Mouse (Mus musculus) forebrain, postnatal 0 days (tissue): Measurements from ENCODE around the gene Taok2. TPM values are rescaled to one million over a fixed set of nuclear protein-coding genes. Genes with fewer than 3 reads are reported as not detected.
A peak's percentile ranks its signal among the peaks of the same experiment; 100 is the strongest.

Experiments
- ATAC-seq: fragments of 200-750 bp; cut with Nextera tagmentation; 2 replicates; pipeline ENCODE4 v1.8.0; 2017; ENCODE audit warnings: mild to moderate bottlenecking, moderate library complexity
- DNase-seq: peaks from one replicate; pipeline ENCODE4 v3.0.0-alpha.2; 2015
- H3K27ac ChIP-seq: fragments of 300-500 bp; sonication (generic); 2 replicates; pipeline ENCODE4 v1.5.1; 2014; ENCODE audit warnings: low read depth, mild to moderate bottlenecking, antibody characterized with exemption, low read length, moderate library complexity, mixed read lengths
- H3K27me3 ChIP-seq: fragments of 300-500 bp; sonication (generic); 2 replicates; pipeline ENCODE4 v1.6.1; 2014; ENCODE audit warnings: mild to moderate bottlenecking, low read length, mixed read lengths; ENCODE audit not compliant: insufficient read depth
- H3K36me3 ChIP-seq: fragments of 300-500 bp; sonication (generic); 2 replicates; pipeline ENCODE4 v1.6.1; 2014; ENCODE audit warnings: mild to moderate bottlenecking, moderate library complexity; ENCODE audit not compliant: insufficient read depth
- H3K4me1 ChIP-seq: fragments of 300-500 bp; sonication (generic); 2 replicates; pipeline ENCODE4 v1.6.1; 2014; ENCODE audit warnings: antibody characterized with exemption; ENCODE audit not compliant: insufficient read depth
- H3K4me2 ChIP-seq: fragments of 300-500 bp; sonication (generic); 2 replicates; pipeline ENCODE4 v1.6.1; 2014; ENCODE audit warnings: low read depth, mild to moderate bottlenecking, moderate library complexity
- H3K4me3 ChIP-seq: fragments of 300-500 bp; sonication (generic); 2 replicates; pipeline ENCODE4 v1.5.1; 2014; ENCODE audit warnings: low read depth, low read length, mixed read lengths
- H3K9ac ChIP-seq: fragments of 300-500 bp; sonication (generic); 2 replicates; pipeline ENCODE4 v1.6.1; 2014; ENCODE audit warnings: mild to moderate bottlenecking
- H3K9me3 ChIP-seq: fragments of 300-500 bp; sonication (generic); 2 replicates; pipeline ENCODE4 v1.6.1; 2016; ENCODE audit warnings: low read length
- CTCF ChIP-seq: sonication (generic); IDR thresholded peaks from 2 replicates; pipeline ENCODE4 v1.5.1; 2016; ENCODE audit warnings: antibody characterized with exemption, control low read depth, low read depth
- WGBS: fragments of 180-500 bp; shearing (Covaris S2); extraction: QIAGEN DNeasy Blood & Tissue Kit; methylation state at CpG from one replicate; pipeline ENCODE4 v1.1.7; 2014; 5-methylcytosine and 5-hydroxymethylcytosine counted together
- polyA plus RNA-seq: library from polyadenylated mRNA; unstranded; fragments of >200 nt; fragmentation: Nextera tagmentation; extraction: Ambion mirVana; gene quantifications from 2 replicates; pipeline ENCODE4 v1.2.1, GENCODE M21; 2015
- total RNA-seq: library from RNA; depleted of rRNA; stranded (reverse); fragments of >200 nt; gene quantifications from 2 replicates; pipeline ENCODE4 v1.2.3, GENCODE M21; 2014

Taok2 gene
- total and polyA plus RNA-seq, 2 experiments from 2014 or later = 42.6 to 110 TPM

DNA sequence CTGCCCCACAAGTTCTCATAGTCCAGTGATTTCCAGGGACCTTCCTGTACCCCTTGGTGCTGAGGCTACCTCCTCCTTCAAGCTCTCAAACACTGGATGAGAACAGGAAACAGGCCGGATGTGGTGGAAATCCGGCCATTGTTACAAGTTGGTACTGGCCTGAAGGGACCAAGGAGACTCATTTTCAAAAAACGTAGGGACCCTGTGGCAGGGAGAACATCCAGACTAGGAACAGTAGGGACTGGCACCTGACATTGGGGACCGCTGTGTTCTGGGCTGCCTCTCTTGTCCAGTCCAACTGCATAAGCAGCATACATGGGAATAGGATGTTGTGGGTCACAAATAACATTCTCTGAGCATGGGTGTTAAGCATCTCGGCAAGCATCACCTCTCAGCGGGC is 3.5 kb downstream of the Taok2 start:
- H3K4me1 ChIP-seq = peaks cover 26% of the 10 kb centered on the region
- H3K9me3 ChIP-seq = no peaks in the 10 kb centered on the region
- no peak for ATAC-seq
- H3K27ac ChIP-seq = no peak overlapping the region
- H3K27me3 ChIP-seq = no peaks in the 10 kb centered on the region
- DNase-seq = no peak
- H3K4me2 ChIP-seq = no peak overlapping the region
- WGBS = 81% methylated on average over 6 of the region's 6 CpGs
- H3K9ac ChIP-seq = 0 out of 2 replicates have a peak overlapping the region, but pooled peaks have one; percentile 18
- peaks cover 44% of the 10 kb centered on the region for H3K36me3 ChIP-seq
- no peak for TF ChIP-seq CTCF
- H3K4me3 ChIP-seq = no peak overlapping the region; the same call in 1 of the 2 replicates

DNA sequence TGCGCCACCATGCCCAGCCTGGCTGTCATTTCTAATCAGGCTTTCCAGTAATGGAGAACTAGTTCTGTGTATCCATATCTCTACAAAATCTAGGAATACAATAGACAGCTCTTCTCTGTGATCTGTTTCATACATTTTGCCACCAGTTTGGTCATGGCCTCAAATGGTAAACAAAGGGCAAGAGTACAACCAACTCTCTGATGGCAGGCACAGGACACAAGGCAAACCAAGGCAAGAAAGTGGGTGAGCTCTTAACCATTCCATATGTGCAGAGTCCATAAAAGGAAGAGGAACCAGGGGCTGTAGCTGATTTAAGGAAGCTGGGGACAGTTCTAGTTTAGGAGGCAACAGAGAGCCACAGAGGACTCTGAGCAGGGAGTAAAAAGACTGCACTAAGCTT is 7.3 kb downstream of the Taok2 start:
- Histone ChIP-seq H3K27ac (no peak overlapping the region), H3K4me1 (peaks cover 12% of the 10 kb centered on the region), H3K9ac (no peak overlapping the region), H3K36me3 (peaks cover 82% of the 10 kb centered on the region), H3K4me3 (no peak overlapping the region), H3K4me2 (no peak overlapping the region), H3K27me3 (no peaks in the 10 kb centered on the region), H3K9me3 (no peaks in the 10 kb centered on the region)
- no peak for TF ChIP-seq CTCF
- ATAC-seq (no peak), DNase-seq (no peak)
- WGBS = 100% methylated on average over 1 of the region's 1 CpGs

DNA sequence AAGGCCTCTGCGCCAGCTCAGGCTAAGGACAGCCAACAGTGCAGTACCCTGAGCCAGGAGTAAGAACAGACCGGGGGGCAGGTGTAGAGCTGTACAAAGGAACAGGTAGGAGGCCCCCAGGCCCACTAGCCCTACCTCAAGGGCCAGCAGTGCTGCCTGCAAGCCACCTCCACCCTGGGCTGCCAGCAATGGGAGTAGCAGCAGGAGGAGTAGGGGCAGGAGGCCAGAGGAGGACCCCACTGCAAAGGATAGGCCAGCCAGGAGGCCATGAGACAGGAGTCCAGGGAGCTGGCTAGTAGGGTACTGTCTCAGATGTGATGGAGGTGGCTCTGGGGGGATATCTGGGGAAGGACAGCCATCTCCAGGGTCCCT is 14.0 kb downstream of the Taok2 start:
- DNase-seq = no peak
- Histone ChIP-seq H3K9me3 (no peaks in the 10 kb centered on the region), H3K27me3 (no peaks in the 10 kb centered on the region), H3K4me3 (no peak overlapping the region), H3K36me3 (peaks cover 99% of the 10 kb centered on the region), H3K9ac (no peak overlapping the region), H3K27ac (no peak overlapping the region), H3K4me2 (no peak overlapping the region), H3K4me1 (no peaks in the 10 kb centered on the region)
- TF ChIP-seq CTCF = no peak
- 100% methylated on average over 2 of the region's 2 CpGs for WGBS
- no peak for ATAC-seq

DNA sequence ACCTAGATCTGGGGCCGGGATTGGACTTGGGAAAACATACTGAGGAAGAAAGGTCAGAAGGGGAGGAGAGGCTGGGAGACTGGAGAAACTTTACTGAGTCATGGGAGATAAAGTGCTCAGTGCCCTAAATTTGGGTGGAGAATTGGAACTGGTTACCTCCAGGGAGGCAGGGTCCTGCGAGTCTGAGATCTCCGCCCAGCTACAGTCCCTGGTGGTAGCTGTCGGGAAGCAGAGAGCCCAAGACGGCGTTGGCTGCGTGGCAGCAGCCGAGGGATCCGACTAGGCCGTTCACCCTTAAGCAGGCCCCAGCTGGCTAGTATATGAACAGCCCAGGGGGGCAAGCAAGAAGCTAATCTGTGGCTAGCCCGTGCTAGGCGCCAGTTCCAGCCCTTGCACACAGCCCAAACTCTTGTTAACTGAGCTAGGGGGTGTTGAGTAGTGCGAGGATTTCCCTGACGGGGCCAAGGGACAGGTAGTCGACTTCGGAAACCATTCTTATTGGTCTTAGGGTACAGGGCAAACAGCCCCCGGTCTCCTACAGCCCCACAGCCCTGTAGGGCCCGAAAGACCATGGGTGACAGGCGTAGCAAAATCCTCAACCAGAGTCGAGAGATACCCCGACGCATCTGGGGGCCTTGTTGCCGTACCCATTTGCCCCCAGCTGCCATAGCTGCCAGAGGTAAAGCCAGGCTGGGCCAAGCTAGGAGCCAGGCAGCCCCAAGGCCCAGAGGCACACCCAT is 14.6 kb downstream of the Taok2 start:
- WGBS = 90% methylated on average over 23 of the region's 23 CpGs
- H3K4me1 ChIP-seq = no peaks in the 10 kb centered on the region
- no peaks in the 10 kb centered on the region for H3K9me3 ChIP-seq
- ATAC-seq (no peak), DNase-seq (no peak)
- no peak overlapping the region for H3K4me3 ChIP-seq
- peaks cover 99% of the 10 kb centered on the region for H3K36me3 ChIP-seq
- H3K27ac ChIP-seq = no peak overlapping the region
- no peak for TF ChIP-seq CTCF
- no peaks in the 10 kb centered on the region for H3K27me3 ChIP-seq
- H3K9ac ChIP-seq = no peak overlapping the region
- H3K4me2 ChIP-seq = no peak overlapping the region

DNA sequence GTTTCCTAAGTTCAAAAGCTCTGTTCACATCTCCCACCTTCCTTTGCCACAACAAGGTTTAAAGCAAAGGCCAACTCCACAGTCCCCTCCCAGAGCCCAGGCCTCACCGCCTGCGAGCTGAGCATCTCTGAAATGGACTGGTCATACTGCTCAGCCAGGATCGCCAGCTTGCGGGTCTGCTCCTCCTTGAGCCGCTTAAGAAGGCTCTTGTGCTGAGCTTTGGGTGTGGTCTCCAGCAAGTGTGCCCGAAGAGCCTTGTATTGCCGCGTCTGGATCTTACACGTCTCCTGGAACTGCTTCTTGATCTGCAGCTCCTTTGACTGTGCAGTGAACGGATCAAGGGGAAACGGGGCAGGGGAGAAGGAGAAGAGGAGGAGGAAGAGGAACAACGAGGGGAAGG is 16.5 kb downstream of the Taok2 start:
- ATAC-seq (no peak), DNase-seq (no peak)
- peaks cover 6% of the 10 kb centered on the region; the same call in 1 of the 2 replicates for H3K4me1 ChIP-seq
- H3K9ac ChIP-seq = no peak overlapping the region
- H3K36me3 ChIP-seq = peaks cover 94% of the 10 kb centered on the region
- no peaks in the 10 kb centered on the region for H3K9me3 ChIP-seq
- no peak overlapping the region for H3K4me3 ChIP-seq
- whole genome bisulfite sequencing = 86% methylated on average over 12 of the region's 12 CpGs
- H3K27ac ChIP-seq = no peak overlapping the region
- no peak for TF ChIP-seq CTCF
- H3K4me2 ChIP-seq = no peak overlapping the region
- H3K27me3 ChIP-seq = no peaks in the 10 kb centered on the region

DNA sequence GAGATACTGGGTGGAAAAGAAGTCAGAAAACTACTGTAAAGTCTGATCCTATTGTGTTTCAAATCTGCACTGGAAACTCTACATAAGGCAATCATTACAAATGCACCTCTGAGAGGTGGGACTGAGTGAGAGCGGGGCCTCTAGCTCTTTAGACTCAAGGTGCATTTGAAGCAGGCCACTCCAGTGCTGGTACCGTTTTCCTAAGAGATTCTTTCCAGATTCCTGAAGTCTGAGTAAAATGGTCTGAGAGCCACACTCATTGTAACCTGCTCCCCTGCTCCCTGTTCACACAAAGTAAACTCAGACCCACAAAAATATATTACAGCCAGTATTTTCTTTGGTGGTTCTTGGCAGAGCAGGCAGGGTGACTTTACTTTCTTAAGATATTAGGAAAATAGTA is 17.0 kb downstream of the Taok2 start:
- DNase-seq = no peak
- WGBS = 88% methylated on average over 2 of the region's 2 CpGs

DNA sequence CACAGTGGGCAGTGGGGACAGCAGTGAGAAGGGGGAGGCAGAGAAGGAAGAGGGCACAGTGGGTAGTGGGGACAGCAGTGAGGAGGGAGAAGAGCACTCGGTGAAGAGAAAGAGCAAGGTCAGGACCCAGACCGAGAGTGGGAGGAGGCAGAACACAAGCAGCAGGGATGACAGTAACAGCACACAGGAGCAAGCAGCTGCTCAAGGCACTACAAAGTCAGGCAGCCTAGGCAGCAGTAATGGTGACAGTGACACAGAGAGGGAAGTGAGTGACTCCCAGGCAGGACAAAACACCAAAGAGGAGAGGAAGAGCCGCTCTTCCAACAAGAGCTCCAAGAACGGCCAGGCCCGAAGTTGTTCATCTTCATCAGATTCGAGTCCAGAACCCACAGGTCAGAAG is 20.7 kb downstream of the Taok2 start:
- no peak overlapping the region for H3K9ac ChIP-seq
- no peak for ATAC-seq
- 62% methylated on average over 6 of the region's 6 CpGs for WGBS
- peak overlapping the region; percentile 35; the same call in 1 of the 2 replicates for H3K27ac ChIP-seq
- H3K36me3 ChIP-seq = peaks cover 61% of the 10 kb centered on the region
- no peak for TF ChIP-seq CTCF
- H3K27me3 ChIP-seq = no peaks in the 10 kb centered on the region
- peaks cover 15% of the 10 kb centered on the region; the same call in 1 of the 2 replicates for H3K4me1 ChIP-seq
- DNase-seq = no peak
- no peak overlapping the region for H3K4me3 ChIP-seq
- H3K4me2 ChIP-seq = peak overlapping the region; percentile 81; the same call in 1 of the 2 replicates
- H3K9me3 ChIP-seq = no peaks in the 10 kb centered on the region

More for the DNA sequence above, 17.0 kb downstream of the Taok2 start:
- H3K36me3 ChIP-seq = peaks cover 90% of the 10 kb centered on the region
- H3K27me3 ChIP-seq = no peaks in the 10 kb centered on the region
- peaks cover 8% of the 10 kb centered on the region; the same call in 1 of the 2 replicates for H3K4me1 ChIP-seq
- no peak for ATAC-seq
- no peak for TF ChIP-seq CTCF
- no peak overlapping the region for H3K27ac ChIP-seq
- H3K9ac ChIP-seq = no peak overlapping the region
- H3K4me2 ChIP-seq = no peak overlapping the region
- H3K9me3 ChIP-seq = no peaks in the 10 kb centered on the region
- H3K4me3 ChIP-seq = no peak overlapping the region
